Mouse (Mus musculus) spleen, postnatal 14 days (tissue): ENCODE data around the gene Tnfaip2.

Experiments used
- DNase-seq, 2 experiments: peaks; one replicate each; pipeline ENCODE4 v3.0.0; 2021 to 2022; ENCODE audit warnings: low spot score in 2 of 2

Gene Tnfaip2

DNA sequence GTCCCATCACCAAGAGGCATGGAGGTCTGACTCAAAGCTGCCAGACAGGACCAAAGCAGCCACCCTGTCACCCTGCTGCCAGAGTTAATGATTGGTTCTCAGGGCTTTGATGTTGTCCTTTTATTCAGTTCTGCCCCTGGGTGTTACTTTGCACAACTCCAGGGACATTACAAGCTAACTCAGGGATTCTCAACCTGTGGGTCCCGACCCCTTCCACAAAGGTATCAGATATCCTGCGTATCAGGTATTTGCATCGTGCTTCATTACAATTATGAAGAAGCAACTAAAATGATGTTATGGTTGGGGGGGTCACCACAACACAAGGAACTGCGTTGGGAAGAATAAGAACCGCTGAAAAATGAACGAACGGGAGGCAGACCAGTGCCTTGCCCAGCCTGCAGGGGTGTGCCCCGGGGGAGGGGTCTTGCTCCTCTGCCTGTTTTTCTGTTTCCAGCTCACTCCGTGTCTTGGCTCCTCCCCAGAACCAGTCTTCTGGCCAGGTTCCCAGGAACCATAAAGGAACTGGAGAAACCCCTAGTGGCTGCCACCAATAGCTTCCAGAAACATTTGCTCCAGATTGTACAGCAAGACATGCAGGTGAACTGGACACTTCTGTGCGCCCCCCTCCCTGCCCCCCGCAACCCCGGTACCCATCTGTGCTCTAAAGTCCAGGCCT lies 14.7 kb upstream of the Tnfaip2 start:
- DNase-seq: no peak

DNA sequence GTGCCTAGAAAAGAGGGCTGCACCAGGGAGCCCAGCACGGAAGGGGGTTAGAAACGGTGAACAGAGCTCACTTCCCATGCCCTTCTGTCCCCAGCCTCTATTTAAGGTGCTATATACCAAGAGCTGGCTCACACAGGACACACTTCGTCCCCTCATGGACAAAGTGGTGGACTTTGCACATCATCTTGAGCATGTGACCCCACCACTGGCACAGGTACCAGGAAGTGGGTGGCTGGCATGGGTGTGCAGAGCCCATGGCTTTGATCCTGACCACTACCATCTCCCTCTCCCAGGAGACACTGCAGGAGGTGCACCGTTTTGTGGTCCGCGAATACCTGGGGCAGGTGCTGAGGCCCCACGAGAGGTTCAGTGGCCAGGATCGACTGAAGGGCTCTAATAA lies 13.9 kb upstream of the Tnfaip2 start:
- no peak for DNase-seq

DNA sequence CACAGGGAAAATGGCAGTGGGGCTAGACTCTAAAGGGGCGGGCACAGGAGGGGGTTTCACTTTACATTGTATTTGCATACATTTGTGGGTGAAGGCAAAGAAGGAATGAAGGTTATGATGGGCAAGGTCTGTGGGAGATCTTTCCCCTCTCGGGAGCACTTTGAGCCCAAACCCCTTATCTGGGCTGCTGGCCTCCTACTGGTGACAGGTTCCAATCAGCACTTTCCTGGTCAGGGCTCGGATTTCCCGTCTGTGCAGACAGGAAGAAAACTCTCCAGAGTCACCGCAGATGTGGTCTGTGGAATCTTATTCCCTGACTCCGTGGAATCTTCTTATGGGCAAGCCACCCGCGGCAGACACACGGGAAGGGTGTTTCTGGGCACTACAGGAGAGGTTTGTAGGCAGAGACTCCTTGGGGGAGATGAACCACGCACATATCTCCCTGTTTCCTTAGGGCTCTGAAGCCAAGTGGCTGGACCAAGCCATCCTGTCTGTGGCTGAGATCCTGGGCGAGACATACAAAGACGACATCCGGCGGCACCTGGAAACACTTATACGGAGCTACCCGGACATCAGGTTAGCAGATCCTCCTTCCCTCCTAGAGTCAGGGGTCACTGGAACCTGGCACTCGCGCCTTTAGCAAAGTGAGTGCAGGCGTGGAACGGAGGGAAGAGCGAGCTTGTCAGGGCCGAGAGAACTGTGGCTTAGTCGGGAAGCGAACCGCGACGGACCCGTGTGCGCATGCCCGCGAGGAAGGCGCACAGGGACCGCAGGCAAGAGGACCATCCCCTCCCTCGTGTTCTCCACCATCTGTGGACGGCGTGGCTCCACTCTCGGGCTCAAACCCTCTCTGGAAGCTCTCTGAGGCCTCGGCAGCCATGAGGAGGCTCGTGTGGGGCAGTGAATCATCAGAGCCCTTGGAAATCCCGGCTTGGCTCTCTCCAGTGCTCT lies 13.0 kb upstream of the Tnfaip2 start:
- no peak for DNase-seq

DNA sequence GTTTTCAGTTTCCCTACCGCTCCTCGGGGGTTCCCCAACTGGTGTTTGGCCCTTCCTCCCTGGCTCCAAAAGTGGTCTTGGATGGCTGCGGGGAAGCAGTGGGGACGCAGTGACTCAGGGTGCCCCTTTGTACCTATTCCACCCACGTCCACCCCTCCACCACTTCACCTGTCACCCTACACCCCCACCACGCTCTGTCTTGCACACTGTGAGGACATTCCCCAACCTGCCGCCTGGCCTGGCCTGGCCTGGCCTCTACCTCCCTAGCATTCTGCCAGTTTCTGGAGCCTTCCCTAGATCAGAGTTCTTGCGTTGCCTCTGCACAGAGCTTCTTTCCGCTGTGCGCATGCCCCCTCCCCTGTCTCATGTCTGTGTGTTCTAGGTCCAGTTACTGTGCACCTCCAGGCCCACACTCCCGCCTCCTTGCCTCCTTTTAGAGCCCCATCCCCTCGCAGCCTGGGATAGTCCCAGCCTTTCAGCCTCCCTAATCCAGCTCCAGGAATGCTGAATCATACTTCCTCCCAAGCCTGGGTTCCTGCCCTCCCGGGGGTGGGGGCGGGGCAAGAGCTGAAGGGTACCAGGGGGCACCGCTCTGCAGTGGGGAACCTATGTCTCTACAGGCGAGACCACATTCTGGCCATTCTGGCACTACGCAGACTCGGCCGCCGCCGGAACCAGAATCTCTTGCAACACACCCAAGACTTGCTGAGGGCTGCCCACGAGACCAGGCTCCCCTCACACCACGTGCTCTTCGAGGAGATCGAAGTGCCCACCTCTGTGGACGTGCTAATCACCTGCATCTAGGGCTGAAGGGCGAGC lies 12.0 kb upstream of the Tnfaip2 start:
- no peak for DNase-seq

DNA sequence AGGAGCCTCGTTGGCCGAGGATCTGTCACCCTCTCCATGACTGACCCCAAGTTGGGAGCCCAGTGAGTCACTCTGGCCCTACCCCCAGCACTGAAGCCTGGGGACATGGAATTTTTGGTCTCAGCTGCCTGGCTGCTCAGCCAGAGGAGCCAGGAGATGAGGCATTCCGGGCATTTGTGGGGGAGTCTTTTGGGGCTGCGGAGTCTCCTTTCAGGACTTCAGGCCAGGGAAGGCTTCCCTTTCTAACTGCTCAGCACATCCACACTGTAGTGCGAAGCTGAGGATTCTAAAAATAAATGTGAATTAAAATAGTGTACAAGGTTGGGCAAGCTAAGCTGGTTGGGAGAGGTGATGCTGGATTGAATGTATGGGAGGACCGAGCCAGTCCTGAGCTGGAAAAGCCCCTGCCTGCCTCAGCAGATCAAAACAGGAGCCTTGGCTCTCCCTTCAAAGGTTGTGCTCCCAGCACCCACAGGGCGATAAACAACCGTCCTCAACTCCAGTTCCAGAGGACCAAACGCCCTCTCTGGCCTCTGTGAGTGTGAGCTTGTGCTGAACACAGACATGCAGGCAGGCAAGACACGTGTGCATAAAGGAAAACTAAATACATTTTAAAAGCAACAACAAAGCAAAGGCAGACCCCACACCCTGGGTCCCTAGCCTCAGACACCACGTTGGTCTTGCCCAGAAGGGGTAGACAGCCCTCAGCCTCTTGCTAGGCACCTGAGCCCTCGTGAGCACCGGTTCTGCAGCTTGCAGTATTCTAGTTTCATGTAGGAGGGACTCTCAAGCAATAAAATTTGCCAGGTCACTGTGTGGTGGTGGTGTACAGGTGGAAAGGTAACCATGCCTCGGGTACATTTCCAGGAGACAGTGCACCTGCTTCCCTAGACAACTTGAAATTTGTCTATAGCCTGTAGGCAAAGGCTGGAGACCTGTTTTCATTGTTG lies 11.1 kb upstream of the Tnfaip2 start:
- DNase-seq: no peak

DNA sequence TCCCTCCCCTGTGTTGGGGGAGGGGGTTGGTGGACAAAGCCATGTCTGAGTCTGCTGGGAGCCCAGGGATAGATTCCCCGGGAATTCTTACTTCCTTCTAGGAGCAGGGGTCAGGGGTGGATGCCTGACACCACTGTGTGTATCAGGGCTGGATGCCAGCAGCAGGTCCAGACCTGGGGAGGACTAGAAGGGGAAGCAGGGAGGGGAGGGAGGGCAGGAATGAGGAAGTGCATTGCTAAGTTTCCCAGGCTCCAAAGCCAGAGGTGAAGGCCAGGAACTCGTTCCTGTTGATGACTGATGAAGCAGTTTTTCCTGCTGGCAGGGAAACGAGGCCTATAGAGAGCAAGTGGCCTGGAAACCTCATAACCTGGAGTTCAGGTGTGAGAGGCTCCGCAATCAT lies 10.2 kb upstream of the Tnfaip2 start:
- DNase-seq: no peak

DNA sequence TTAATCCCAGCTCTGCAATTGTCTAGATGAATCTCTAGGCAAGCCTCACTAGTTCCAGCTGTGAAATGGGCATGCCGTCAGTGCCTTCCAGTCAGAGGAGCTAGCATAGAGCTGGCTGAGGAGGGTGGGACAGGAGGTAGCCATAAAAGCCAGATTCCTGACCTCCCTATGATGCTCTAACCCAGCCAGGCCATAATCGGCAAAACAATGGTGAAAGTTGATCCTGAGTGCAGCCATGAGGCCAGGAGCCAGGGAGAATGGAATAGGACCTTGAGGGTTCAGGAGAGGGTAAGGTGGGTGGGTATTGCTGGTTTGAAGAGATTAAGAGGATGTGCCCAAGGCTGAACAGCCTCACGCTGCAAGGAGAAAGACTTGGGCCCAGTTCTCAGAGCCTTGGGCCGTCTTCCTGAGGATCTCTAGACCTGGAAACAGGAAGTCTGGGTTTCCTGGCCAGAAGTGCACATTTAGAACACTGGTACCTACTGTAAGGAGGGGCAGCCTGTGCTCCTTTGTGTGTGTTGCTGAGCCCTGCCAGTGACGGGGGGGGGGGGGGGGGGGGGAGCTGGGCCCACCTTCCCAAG lies 9.4 kb upstream of the Tnfaip2 start:
- DNase-seq: no peak

DNA sequence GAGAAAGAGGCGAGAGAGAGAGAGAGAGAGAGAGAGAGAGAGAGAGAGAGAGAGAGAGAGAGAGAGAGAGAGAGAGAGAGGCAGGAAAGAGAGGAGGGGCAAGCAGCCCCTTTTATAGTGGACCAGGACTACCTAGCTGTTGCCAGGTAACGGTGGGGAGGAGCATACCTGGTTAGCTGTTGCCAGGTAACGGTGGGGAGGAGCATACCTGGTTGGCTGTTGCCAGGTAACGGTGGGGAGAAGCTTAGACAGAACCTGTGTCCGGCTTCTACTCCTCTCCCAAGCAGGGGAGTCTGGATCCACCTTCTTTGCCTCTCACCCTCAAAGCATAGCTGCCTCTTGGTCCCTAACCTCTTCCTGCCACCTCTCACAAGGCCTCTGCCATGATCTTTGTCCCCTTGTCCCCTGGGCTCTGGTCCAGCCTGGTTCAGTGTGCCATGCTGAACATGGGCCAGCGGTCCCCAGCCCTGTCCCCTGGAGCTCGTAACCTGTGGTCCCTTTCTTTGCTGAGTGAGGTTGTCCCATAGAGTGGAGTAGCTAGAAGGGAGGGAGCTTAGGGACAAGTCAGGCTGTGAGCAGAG lies 8.0 kb upstream of the Tnfaip2 start:
- DNase-seq: no peak

DNA sequence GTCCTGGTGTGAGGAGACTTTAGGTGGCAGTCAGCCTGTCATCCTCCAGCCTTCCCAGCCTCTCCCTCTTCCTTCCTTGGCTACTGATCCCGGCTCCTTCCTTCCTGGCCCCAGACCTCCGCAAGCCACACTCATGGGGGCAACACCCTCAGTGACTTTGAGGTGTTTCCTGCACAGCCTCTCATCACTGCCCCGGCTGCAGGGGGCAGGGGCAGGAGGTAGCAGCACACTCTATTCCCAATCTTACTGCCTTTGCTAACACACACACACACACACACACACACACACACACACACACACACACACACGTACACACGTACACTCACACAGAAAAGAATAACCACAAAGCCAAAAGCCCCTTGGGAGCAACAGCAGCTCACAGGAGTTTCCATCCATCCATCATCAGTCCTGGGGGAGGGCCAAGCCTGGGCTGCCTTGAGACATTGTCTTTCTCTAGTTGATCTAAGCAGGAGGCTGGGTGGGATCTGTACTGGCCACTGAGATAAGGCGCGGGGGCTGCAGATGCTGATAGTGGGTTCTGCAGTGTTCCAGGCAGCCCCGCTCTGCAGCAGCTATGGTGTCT lies 7.4 kb upstream of the Tnfaip2 start:
- no peak for DNase-seq

DNA sequence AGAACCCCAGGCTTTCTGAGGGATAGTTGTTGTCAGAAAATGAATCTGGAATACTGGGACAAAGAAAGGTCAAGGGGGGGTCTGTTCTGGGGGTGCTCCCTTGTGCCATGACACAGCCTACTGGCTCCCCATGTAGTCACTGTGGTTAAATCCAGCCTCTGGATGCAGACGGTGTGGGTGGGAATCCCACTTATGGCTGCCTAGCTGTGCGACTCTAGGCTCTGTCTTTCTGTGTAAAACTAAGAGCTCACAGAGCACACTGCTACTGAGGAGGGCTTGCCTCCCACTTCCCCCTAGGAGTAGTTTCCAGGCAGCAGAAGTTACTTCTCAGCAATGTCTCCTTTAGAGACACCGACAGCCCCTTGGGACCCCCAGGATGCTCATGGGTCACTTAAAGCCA lies 6.1 kb upstream of the Tnfaip2 start:
- no peak for DNase-seq

DNA sequence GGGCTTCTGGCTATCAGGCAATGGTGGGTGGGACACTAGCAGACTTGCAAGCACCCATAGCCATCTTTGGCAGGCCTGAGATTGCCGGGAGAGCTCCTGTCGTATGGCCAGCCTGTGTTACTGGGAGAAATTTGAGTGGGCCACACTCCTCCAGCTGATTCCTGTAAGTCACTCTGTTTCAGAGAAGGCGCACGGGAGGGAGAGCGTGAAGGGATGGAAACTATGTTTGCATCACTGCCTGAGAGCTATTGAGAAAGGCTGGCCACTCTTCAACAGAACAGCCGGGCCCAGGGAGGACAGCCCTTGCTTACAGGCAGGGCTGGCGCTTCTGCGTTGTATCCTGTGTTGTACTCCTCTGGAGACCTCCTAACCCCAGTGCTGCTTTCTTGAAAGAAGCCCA lies 5.6 kb upstream of the Tnfaip2 start:
- no peak for DNase-seq

DNA sequence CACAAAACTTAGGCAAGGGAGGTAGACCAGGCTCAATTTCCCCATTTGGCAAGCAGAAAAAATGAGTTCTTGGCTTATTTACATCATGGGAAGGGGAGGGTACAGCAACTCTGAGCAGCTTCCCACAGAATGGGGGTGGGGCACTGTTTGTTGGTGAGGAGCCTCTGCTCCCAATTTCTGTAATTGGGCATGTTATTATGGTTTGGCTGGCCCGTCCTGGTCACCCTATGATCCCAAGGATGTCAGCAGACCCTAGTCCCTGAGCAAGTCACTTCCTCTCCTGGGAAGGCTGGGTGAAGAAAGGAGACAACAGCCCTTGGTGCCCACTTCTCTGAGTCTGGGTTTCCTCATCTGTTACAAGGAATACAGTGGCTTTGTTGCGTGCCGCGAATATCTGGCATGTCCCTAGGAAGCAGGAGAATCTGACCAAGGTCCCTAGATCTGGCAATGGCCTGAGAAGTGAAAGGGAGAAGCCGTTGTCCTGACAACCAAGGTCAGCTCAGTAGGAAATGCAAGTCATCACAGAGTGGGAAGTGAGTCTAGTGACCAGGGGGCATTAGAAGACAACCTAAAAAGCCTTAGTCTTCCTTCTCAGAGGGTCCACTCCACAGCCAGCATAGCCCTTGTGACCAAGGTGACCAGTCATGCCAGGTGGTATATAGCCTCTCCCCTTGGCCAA lies 4.9 kb upstream of the Tnfaip2 start:
- no peak for DNase-seq

DNA sequence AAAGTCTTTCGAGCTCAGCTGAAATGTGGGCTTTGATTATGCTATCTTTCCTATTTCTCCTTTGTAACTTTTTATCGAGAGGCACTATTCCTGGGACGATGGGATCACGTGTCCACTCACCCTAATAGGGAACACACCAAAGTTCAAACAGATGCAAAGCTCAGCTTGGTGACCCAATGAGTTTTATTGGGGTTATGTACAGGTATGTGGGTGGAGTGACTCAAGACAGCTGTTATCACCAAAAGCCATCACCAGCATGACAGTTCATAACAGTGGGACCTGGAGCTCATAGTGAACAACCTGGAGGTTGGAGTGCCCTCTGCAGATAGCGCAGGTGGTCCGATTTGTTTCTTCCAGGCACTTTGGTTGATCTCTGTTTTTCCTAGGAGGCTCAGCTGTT lies 3.4 kb upstream of the Tnfaip2 start:
- DNase-seq: no peak

DNA sequence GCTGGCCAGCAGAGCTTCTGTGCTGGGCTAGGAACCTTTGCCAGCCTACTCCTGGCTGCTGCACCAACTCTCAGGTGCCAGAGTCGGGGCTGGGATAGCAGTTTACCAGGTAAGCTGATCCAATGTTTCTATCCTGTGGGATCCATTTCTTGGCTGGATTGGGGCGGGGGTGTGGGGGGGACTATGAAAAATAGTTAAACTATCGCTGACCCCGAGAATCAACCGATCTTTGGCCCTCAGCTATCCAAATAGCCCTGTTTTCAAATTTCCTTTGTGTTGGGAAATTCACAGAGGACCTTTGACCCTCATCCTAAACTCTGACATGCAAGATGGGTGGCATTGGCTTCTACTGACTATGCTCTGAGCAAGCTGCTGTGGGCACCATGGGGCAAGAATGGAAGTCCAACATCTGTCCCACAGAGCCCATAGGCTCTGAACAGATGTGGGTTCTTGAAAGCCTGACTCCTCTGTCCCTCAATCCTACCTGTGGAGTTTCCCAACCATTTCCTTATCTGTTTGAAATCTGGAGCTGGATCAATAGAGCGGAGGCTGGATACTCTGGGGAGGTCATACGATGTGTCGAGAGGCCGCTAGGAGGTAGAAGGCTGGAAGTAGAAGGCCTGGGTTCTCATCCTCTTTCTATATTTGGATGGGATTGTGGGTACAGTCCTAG lies 1.4 kb upstream of the Tnfaip2 start:
- DNase-seq: no peak

DNA sequence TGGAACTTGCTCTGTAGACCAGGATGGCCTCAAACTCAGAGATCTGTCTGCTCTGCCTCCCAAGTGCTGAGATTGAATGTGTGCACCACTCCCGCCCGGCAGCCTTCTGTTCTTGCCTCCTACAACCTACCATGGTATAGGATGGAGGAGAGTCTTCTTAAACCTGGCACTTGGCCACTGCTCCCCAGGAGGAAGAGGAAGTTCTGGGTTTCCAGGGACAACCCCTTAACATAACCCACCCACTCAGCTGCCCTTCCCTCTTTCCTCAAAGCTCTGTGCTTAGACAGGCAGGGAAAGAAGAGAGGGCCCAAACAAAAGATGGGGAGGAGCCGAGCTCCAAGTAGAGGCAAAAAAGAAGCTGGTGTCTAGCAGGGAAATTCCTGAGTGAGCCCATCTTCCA lies 746 bp upstream of the Tnfaip2 start:
- no peak for DNase-seq

DNA sequence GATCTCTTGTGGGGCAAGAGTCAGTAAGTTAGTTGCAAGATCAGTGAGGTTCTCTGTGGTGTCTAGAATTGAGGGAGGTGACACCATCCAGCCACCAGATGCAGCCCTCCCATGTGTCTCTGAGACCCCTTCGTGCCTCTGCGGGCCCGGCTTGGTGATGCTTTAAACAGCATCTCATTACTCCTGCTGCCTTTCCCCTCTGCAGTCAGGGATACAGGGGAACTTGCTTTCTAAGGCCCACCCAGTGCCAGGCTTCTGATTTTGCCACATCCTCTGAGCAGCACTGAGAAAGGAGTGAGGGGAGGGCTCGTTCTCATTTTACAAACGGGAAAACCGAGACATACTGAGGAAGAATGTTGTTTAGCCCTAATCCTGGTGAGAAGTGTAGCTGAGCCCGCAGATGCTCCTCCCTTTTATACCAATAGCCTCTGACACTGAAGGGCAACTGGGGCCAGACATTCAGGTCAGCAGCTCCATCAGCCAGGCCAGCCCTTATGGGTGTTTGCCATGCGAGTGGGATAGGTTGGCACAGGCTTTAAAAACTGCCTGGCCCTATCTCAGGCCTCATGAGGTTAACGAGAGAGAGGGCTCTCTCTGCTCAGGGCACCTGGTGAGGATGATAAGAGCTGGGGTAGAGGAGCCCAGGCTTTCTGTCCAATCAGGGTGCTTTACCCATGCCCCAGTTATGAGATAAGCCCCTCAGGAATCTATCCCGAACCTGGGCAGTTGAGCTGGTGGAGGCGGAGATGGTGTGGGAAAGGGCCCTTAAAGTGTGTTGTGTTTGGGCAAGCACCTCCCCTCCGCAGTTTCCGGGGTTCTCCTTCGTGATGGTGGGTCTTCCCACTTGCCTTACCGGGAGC lies 972 bp downstream of the Tnfaip2 start:
- DNase-seq: peak; percentile 60 to 65

DNA sequence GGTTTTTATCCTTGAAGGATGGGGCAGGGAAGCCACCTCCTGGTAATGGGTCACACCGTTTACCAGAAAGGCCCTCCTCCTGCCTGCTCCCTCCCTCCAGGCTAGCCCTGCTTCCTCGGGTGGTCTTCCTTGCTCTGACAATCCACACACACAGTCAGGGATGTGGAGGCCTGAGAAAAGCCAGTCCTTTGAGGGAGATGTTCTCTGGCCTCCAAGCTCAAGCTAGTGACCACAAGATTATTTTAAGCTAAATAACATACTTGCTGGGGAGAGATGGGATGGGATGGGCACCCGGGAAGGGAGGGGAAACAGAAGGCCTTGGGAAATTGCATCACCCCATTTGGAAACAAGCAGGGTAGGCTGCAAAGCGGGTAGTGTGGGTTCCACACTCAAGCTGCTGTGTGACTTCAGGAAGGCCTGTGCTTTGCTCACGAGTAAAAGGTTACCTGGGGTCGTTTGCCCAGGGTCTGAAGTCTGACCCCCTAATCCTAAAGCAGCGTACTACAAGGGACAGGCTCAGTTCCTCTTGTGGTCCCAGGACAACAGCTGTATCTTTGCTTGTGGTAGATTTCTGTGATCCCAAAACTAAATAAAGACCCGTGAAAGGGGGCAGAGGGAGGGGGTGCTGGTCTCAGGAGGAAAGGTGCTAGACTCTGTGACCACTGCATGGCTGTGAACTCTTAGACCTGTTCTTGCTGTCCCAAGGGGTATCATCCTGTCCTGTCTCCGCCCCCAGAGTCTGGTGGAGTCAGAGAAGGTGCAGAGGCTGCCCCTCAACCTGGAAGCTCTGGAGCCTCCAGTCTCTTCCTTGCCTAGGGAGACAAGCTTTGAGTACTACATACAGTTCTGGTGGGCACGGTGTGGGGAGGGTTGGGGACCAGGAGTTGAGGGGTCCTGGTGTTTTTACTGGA lies 1.9 kb downstream of the Tnfaip2 start:
- DNase-seq: no peak
